Mouse (Mus musculus) lung, postnatal 36 days (tissue): Measurements from ENCODE around the gene Ino80d.

ENCODE experiments used
- DNase-seq: peaks from one replicate; pipeline ENCODE4 v3.0.0; 2022; ENCODE audit warnings: mixed read lengths

The Ino80d gene

GRCm38 (mm10) chr1:62984566-62984965, 129.9 kb downstream of the Ino80d start:
- peak; percentile 69 for DNase-seq

- DNase-seq, result no peak
Observed at GRCm38 (mm10) chr1:62976742-62977141, 137.7 kb downstream of the Ino80d start.

- peak; percentile 65 for DNase-seq
Observed at GRCm38 (mm10) chr1:62966885-62967284, 147.6 kb downstream of the Ino80d start.

- DNase-seq, result peak; percentile 78
Observed at GRCm38 (mm10) chr1:62964291-62964690, 150.2 kb downstream of the Ino80d start.

GRCm38 (mm10) chr1:62956942-62957645, 157.4 kb downstream of the Ino80d start:
- no peak for DNase-seq

- peak; percentile 41 for DNase-seq
Observed at GRCm38 (mm10) chr1:62956526-62956925, 157.9 kb downstream of the Ino80d start.

- no peak for DNase-seq
Observed at GRCm38 (mm10) chr1:62955340-62955739, 159.1 kb downstream of the Ino80d start.

- DNase-seq, result peak; percentile 55
Observed at GRCm38 (mm10) chr1:62953036-62953435, 161.4 kb downstream of the Ino80d start.

GRCm38 (mm10) chr1:62952319-62952718, 162.1 kb downstream of the Ino80d start:
- DNase-seq, result no peak

- peak; percentile 48 for DNase-seq
Observed at GRCm38 (mm10) chr1:62951067-62951809, 163.2 kb downstream of the Ino80d start.

GRCm38 (mm10) chr1:62950526-62950925, 163.9 kb downstream of the Ino80d start:
- DNase-seq, result no peak

- peak; percentile 71 for DNase-seq
Observed at GRCm38 (mm10) chr1:62947807-62948206, 166.7 kb downstream of the Ino80d start.

- DNase-seq, result no peak
Observed at GRCm38 (mm10) chr1:62946987-62947386, 167.5 kb downstream of the Ino80d start.

GRCm38 (mm10) chr1:62934752-62935329, 179.6 kb downstream of the Ino80d start:
- DNase-seq, result no peak

- DNase-seq, result peak; percentile 66
Observed at GRCm38 (mm10) chr1:62934100-62934513, 180.4 kb downstream of the Ino80d start.

- DNase-seq, result no peak
Observed at GRCm38 (mm10) chr1:62933288-62934099, 181.0 kb downstream of the Ino80d start.

GRCm38 (mm10) chr1:62929477-62929876, 185.0 kb downstream of the Ino80d start:
- DNase-seq, result peak; percentile 88

- no peak for DNase-seq
Observed at GRCm38 (mm10) chr1:62919219-62919618, 195.2 kb downstream of the Ino80d start.

GRCm38 (mm10) chr1:62916609-62917008, 197.9 kb downstream of the Ino80d start:
- no peak for DNase-seq

GRCm38 (mm10) chr1:62914495-62914894, 200.0 kb downstream of the Ino80d start:
- no peak for DNase-seq

- no peak for DNase-seq
Observed at GRCm38 (mm10) chr1:62911426-62911825, 203.0 kb downstream of the Ino80d start.

- no peak for DNase-seq
Observed at GRCm38 (mm10) chr1:62909126-62909525, 205.3 kb downstream of the Ino80d start.

- no peak for DNase-seq
Observed at GRCm38 (mm10) chr1:62908508-62908907, 206.0 kb downstream of the Ino80d start.
